ENCODE assay signal across 7 mouse cellular contexts in the genomic region with DNA sequence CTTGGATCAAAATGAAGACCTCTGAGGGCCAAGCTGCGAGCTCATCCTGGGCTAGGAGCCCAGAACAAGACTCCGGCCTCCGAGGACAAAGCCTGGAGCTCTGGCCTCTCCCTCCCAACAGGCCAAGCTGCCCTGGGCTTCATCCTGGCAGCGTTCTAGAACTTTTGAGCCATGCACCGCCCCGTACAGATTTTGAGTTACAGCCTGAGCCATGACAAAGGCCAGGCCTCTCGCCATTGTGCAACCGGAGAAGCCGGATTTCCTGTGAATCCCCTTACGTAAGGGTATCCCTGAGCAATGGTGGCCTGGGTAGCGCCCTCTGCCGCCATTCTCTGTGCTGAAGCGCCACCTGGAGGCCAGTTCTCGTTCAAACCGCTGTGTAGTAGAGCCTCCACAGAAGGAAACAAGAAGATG.
A peak's percentile ranks its signal among the peaks of the same experiment; 100 is the strongest.
DNase-seq lines count a peak whose midpoint lies in the region; ATAC-seq lines count a peak whose summit lies in the region.

No protein-coding gene starts in this region.

- no peaks in the 10 kb centered on the region for H3K27me3 ChIP-seq in limb, embryonic 10.5 days (ENCODE audit: low read depth, poor library complexity, severe bottlenecking)
- no peaks in the 10 kb centered on the region for H3K27me3 ChIP-seq in midbrain, embryonic 13.5 days

- peak; percentile 99 for ATAC-seq in granulocyte monocyte progenitor cell, adult 5-6 weeks (replicated peaks; ENCODE audit: poor library complexity, severe bottlenecking)
- peak; percentile 98 for ATAC-seq in midbrain, embryonic 13.5 days

- no peaks in the 10 kb centered on the region for H3K9me3 ChIP-seq in limb, embryonic 10.5 days (replicated peaks)
- H3K9me3 ChIP-seq in midbrain, embryonic 13.5 days, result no peaks in the 10 kb centered on the region

- H3K4me3 ChIP-seq in limb, embryonic 10.5 days, result peak overlapping the region; percentile 41
- peak overlapping the region; percentile 20 for H3K4me3 ChIP-seq in midbrain, embryonic 13.5 days (replicated peaks)

- H3K4me2 ChIP-seq in midbrain, embryonic 13.5 days (replicated peaks), result peak overlapping the region; percentile 47

- 0 out of 2 replicates have a peak overlapping the region, but pooled peaks have one; percentile 30 for H3K9ac ChIP-seq in midbrain, embryonic 13.5 days (replicated peaks)

- 15% methylated on average over 15 of the region's 15 CpGs for WGBS in limb, embryonic 10.5 days
- 16% methylated on average over 15 of the region's 15 CpGs for WGBS in midbrain, embryonic 13.5 days

- no peaks in the 10 kb centered on the region for H3K36me3 ChIP-seq in limb, embryonic 10.5 days
- no peaks in the 10 kb centered on the region for H3K36me3 ChIP-seq in midbrain, embryonic 13.5 days

- H3K4me1 ChIP-seq in limb, embryonic 10.5 days, result peaks cover 12% of the 10 kb centered on the region
- peaks cover 12% of the 10 kb centered on the region; the same call in 1 of the 2 replicates for H3K4me1 ChIP-seq in midbrain, embryonic 13.5 days (replicated peaks)

- peak; percentile 94 for DNase-seq in adrenal gland, adult 8-10 months
- peak; percentile 93 for DNase-seq in embryo, embryonic 9.5 days (ENCODE audit: extremely low spot score)
- peak; percentile 93 for DNase-seq in kidney, adult 11 months
- peak; percentile 97 for DNase-seq in limb, embryonic 10.5 days (ENCODE audit: low spot score)
- peak; percentile 50 for DNase-seq in spleen, adult 12 weeks (ENCODE audit: low spot score)

- peak overlapping the region; percentile 92 for H3K27ac ChIP-seq in limb, embryonic 10.5 days
- H3K27ac ChIP-seq in midbrain, embryonic 13.5 days, result 0 out of 2 replicates have a peak overlapping the region, but pooled peaks have one; percentile 37

Comparison
In these comparisons a context has a peak if more than half of its experiments do, and no peak if none do; other contexts are left out.
1. Peak in every context shown above with its lines: DNase-seq, ATAC-seq, H3K4me3 ChIP-seq and H3K27ac ChIP-seq.